Mouse (Mus musculus): Measurements from ENCODE around the gene Enho. TPM values are rescaled to one million over a fixed set of nuclear protein-coding genes. Genes with fewer than 3 reads are reported as not detected.

Enho gene
- polyA plus RNA-seq, 1 experiment from 2014 or later = 92.0 TPM

DNA sequence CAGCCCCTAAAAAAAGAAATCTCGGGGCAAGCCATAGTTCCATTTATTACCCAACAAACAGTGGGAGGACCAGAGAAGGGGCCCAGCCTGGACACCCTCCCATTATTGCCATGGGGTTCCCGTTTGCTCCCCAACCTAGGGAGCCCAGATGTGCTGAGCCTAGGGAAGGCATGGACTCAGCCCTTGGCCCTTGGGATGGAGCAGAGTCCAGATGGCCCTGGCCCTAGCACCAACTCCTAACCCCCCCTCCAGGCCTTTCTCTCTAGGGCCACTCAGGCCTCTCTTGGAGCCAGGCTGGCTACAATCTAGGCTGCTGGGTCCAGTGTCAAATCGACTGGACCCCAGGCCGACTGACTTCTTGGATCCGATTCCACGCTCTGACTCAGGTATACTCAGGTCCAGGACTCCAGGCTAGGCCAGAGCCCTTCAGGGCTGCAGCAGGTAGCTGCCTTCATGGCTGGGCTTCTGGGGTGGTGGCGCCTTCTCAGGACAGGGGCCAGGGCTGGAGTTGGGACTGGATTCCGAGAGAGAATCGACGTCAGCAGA lies 1.9 kb downstream of the Enho start:
- Histone ChIP-seq H3K4me1 (replicated peaks) (peaks cover 54% of the 10 kb centered on the region), H3K27ac (0 out of 2 replicates have a peak overlapping the region, but pooled peaks have one; percentile 94), H3K27me3 (no peaks in the 10 kb centered on the region), H3K4me3 (peak overlapping the region; percentile 75), H3K9ac (peak overlapping the region; percentile 96), H3K36me3 (peaks cover 6% of the 10 kb centered on the region), H3K4me2 (peak overlapping the region; percentile 85), H3K9me3 (no peaks in the 10 kb centered on the region)
- ATAC-seq (ENCODE audit: low FRiP score) = no peak
- WGBS = 82% methylated on average over 10 of the region's 10 CpGs

DNA sequence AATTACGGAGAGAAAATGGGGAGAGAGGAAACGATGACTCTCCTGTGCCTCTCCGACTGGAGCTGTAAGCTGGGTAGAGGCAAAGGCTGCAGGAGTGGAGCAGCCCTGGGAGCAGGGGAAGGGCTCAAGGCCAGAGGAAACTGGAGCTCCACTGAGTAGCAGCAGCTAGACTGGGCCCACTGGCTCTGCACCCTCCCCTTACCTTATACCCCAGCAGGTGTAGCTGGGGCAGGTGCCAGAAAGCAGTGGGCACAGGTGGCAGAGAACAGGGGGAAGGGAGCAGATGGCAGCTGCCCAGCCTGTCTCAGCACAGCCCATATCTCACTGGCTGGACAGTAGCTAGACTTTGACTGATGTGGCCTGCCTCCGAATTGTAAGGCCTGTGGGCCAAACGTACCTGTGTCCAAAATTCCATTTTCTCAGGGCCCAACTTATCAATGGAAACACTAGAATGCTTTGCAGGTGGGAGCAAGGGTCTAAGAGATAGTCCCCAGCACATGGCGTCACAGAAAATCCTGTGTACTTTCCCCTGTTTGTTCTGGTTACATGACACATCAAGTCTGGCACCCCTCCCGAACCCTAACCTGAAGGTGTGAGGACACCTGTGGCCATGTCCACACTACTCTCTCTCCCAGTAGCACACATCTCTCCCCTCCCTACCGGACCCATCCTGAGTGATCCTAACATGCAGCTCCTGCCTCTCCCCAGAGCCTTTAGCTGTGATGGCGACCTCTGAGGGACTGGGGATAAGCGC lies 3.1 kb downstream of the Enho start:
- WGBS = 79% methylated on average over 10 of the region's 10 CpGs
- Histone ChIP-seq H3K9ac (peak overlapping the region; percentile 96; the same call in 1 of the 2 replicates), H3K9me3 (no peaks in the 10 kb centered on the region), H3K4me1 (replicated peaks) (peaks cover 65% of the 10 kb centered on the region), H3K27me3 (no peaks in the 10 kb centered on the region), H3K36me3 (peaks cover 6% of the 10 kb centered on the region), H3K27ac (no peak overlapping the region), H3K4me2 (peak overlapping the region; percentile 85), H3K4me3 (no peak overlapping the region)
- ATAC-seq (ENCODE audit: low FRiP score) = no peak

DNA sequence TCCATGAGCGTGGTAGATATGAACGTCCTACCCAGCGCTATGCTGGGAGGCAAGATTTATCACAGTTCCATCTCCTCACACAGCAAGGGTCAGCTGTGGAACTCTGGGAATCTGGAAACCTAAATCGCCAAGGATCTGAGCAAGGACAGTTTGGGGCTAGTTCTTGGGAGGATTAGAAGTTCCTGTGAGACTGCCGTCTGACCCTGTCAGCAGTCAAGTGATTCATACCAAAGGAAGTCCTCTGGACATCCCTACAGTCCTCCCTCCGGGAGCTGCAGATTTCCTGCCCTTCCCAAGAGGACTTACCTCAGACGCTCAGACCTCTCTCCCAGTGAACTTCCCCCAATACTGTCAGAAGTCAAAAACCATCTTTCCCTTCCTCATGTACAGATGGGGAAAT lies 3.8 kb downstream of the Enho start:
- no peak overlapping the region for H3K4me2 ChIP-seq
- no peaks in the 10 kb centered on the region for H3K27me3 ChIP-seq
- no peaks in the 10 kb centered on the region for H3K9me3 ChIP-seq
- peaks cover 6% of the 10 kb centered on the region for H3K36me3 ChIP-seq
- 0 out of 2 replicates have a peak overlapping the region, but pooled peaks have one; percentile 96 for H3K9ac ChIP-seq
- H3K4me1 ChIP-seq (replicated peaks) = peaks cover 72% of the 10 kb centered on the region
- H3K27ac ChIP-seq = peak overlapping the region; percentile 53; the same call in 1 of the 2 replicates
- WGBS = 64% methylated on average over 7 of the region's 7 CpGs
- H3K4me3 ChIP-seq = no peak overlapping the region
- ATAC-seq (ENCODE audit: low FRiP score) = no peak

DNA sequence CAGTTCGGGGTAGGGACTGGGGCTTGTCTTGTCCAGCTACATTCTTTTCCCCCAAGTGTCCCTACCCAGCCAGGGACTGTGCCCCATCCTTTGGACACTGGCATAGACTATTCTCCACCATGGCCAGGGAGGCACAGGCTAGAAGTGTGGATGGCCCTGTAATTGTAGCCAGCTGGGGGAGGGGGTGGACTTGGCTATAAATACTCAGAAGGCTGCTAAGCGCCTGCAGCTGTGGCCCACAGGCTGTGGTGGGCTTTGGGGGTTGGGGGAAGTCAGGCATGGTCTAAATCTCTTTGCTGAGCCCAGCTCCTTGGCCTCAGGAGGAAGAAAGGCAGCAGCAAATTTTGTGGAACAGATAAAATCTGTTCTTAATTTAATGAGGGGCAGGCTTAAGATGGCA lies 4.2 kb downstream of the Enho start:
- H3K9me3 ChIP-seq = no peaks in the 10 kb centered on the region
- peaks cover 6% of the 10 kb centered on the region for H3K36me3 ChIP-seq
- H3K4me1 ChIP-seq (replicated peaks) = peaks cover 77% of the 10 kb centered on the region
- no peak overlapping the region for H3K4me3 ChIP-seq
- H3K9ac ChIP-seq = 0 out of 2 replicates have a peak overlapping the region, but pooled peaks have one; percentile 30
- ATAC-seq (ENCODE audit: low FRiP score) = no peak
- WGBS = 63% methylated on average over 2 of the region's 2 CpGs
- H3K27ac ChIP-seq = peak overlapping the region; percentile 53; the same call in 1 of the 2 replicates
- H3K27me3 ChIP-seq = no peaks in the 10 kb centered on the region
- H3K4me2 ChIP-seq = no peak overlapping the region

DNA sequence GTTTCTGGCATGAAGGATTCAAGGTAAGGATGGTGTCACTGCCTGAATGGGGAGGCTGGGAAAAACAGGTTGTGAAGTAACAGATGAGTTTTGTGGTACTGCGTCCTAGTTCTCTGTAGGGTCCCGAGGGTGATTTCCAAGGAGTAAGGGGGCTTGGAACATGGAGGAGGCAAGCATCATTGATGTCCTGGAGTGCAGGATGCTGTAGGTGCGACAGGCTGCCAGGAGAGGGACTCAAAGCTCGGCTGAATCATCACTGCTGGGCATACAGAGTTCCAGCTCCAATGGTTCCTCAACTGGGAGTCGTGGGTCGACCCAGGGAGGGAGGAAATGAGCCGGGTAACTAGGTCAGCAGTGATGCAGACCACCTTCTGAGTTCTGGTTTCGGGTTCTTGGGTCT lies 4.9 kb downstream of the Enho start:
- no peak overlapping the region for H3K4me3 ChIP-seq
- H3K4me2 ChIP-seq = no peak overlapping the region
- no peaks in the 10 kb centered on the region for H3K27me3 ChIP-seq
- H3K36me3 ChIP-seq = peaks cover 6% of the 10 kb centered on the region
- no peak overlapping the region for H3K9ac ChIP-seq
- 73% methylated on average over 8 of the region's 8 CpGs for WGBS
- no peaks in the 10 kb centered on the region for H3K9me3 ChIP-seq
- no peak for ATAC-seq (ENCODE audit: low FRiP score)
- no peak overlapping the region for H3K27ac ChIP-seq
- H3K4me1 ChIP-seq (replicated peaks) = peaks cover 80% of the 10 kb centered on the region

DNA sequence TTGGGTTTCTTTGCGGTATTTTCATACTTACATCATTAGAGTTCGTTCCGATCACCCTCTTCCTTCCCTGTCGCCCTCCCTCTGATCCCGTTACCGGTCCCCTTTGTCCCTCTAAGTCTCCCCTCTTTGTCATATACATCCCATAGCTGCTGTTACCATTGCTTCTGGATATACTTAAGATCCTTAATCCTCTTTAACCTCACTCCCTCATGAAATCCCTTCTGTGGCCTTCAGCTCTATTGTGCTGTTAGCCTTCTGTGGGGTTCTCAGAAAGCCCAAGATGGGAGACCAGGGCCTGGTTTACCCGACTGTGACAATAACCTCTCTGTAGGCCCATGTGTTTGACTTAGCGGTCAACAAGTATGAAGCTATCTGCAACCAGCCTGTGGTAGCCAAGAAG lies 5.5 kb downstream of the Enho start:
- no peak for ATAC-seq (ENCODE audit: low FRiP score)
- Histone ChIP-seq H3K27me3 (no peaks in the 10 kb centered on the region), H3K27ac (no peak overlapping the region), H3K9ac (no peak overlapping the region), H3K4me2 (no peak overlapping the region), H3K36me3 (peaks cover 6% of the 10 kb centered on the region), H3K4me3 (no peak overlapping the region), H3K4me1 (replicated peaks) (peaks cover 85% of the 10 kb centered on the region), H3K9me3 (no peaks in the 10 kb centered on the region)
- WGBS = 90% methylated on average over 8 of the region's 8 CpGs

DNA sequence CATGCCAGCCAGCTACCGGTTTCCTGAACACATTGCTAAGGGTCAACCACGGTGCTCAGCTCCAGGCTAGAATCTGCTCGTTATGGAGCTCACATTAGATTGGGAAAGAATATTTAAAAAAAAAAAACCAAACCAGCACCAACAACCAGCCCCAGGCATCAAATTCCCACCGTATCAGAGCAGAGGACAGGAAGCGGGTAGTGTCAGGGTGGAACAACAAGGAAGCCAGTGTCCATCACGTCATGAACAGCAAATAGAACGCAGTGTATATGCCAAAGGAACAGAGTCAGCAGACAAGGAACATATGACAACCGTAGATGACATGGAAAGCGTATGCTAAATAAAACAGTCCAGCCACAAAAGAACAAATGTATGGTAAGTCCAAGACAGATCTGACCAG lies 7.1 kb downstream of the Enho start:
- 77% methylated on average over 9 of the region's 9 CpGs for WGBS
- Histone ChIP-seq H3K9me3 (no peaks in the 10 kb centered on the region), H3K4me1 (replicated peaks) (peaks cover 86% of the 10 kb centered on the region), H3K4me2 (no peak overlapping the region), H3K4me3 (no peak overlapping the region), H3K27ac (no peak overlapping the region), H3K27me3 (no peaks in the 10 kb centered on the region), H3K9ac (no peak overlapping the region), H3K36me3 (0 out of 2 replicates have a peak, but pooled peaks cover under 1% of the 10 kb centered on the region)
- ATAC-seq (ENCODE audit: low FRiP score) = no peak

DNA sequence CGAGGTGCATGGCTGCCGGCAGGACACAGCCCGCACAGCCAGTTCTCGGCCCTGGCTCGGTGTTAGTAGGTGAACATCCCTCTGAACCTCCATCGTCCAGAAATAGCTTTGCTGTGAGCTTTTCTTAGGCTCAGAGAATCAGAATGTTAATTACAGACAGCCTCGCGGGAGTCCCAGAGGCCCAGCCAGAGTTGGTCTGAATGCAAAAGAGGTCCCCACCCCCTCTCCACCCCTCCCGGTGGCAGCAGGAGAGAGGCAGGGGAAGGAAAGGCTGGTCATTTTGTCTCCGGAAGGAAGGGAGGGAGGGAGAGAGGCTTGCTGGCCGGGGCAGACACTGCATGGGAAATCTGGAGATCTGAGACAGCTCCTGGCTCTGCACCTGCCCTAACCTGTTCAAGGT lies 8.7 kb downstream of the Enho start:
- peak; percentile 53 for ATAC-seq (ENCODE audit: low FRiP score)
- 2% methylated on average over 11 of the region's 11 CpGs for WGBS
- H3K4me3 ChIP-seq = no peak overlapping the region

DNA sequence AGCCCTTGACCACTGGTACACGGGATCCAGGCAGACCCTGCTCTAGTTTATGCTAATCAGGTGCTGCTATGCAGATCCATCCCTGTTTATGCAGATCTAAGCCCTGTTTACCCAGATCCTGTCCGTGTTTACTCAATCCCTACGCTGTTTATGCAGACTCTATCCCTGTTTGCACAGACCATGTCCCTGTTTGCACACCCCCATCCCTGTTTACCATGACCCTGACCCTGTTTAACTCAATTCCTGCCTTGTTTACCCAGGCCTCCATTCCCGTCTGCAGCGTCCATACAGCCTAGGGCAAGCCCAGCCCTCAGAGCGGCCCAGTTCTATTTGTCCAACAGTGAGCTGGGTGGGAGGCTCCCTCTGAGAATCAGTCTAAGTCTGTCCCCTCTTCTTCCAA lies 9.9 kb downstream of the Enho start:
- no peak for ATAC-seq (ENCODE audit: low FRiP score)

More for the DNA sequence above, 8.7 kb downstream of the Enho start:
- Histone ChIP-seq H3K36me3 (no peaks in the 10 kb centered on the region), H3K4me2 (peak overlapping the region; percentile 30), H3K9me3 (no peaks in the 10 kb centered on the region), H3K27me3 (no peaks in the 10 kb centered on the region), H3K4me1 (replicated peaks) (peaks cover 79% of the 10 kb centered on the region), H3K27ac (peak overlapping the region; percentile 81), H3K9ac (peak overlapping the region; percentile 36)

DNA sequence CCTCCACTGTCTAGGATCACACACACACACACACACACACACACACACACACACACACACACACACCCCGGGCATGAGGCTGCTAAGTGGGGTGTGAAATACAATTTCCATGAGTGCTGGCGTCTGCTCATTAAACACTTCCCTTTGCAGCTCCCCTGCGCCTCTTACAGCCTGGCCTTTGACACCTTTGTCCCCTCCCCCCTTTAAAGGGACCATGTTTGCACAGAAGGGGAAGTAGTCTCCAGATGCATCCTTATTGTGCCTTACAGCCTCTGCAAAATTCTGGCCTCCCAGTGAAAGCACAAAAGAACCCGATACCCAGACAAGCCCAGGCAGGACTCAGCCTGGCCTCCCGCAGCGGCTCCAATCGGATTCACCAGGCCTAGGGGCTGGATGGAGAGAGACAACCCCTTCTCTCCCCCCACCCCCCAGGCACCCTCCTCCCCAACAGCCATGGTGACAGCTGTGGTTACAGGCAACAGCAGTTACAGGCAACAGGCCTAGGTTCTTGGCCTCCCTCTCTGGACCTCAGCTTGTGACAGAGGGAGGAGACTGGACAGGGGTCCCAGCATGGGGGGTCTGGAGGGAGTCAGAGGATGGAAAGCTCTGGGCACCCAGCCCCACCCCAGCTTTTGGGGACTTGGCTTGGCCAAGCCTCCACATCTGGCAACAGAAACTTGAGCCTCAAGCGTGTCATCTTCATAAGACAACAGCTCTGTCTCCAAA lies 11.8 kb downstream of the Enho start:
- ATAC-seq (ENCODE audit: low FRiP score) = peak; percentile 25; the same call in 1 of the 2 replicates
- peaks cover 64% of the 10 kb centered on the region for H3K4me1 ChIP-seq (replicated peaks)
- no peaks in the 10 kb centered on the region for H3K36me3 ChIP-seq
- peak overlapping the region; percentile 6; the same call in 1 of the 2 replicates for H3K4me2 ChIP-seq
- no peaks in the 10 kb centered on the region for H3K9me3 ChIP-seq
- peak overlapping the region; percentile 87 for H3K27ac ChIP-seq
- peak overlapping the region; percentile 55; the same call in 1 of the 2 replicates for H3K9ac ChIP-seq
- H3K4me3 ChIP-seq = no peak overlapping the region
- WGBS = 5% methylated on average over 8 of the region's 8 CpGs
- no peaks in the 10 kb centered on the region for H3K27me3 ChIP-seq

More for the DNA sequence above, 9.9 kb downstream of the Enho start:
- Histone ChIP-seq H3K9ac (no peak overlapping the region), H3K36me3 (no peaks in the 10 kb centered on the region), H3K4me1 (replicated peaks) (peaks cover 70% of the 10 kb centered on the region), H3K27ac (peak overlapping the region; percentile 81; the same call in 1 of the 2 replicates), H3K4me2 (no peak overlapping the region), H3K9me3 (no peaks in the 10 kb centered on the region), H3K4me3 (no peak overlapping the region), H3K27me3 (no peaks in the 10 kb centered on the region)
- 24% methylated on average over 6 of the region's 6 CpGs for WGBS

DNA sequence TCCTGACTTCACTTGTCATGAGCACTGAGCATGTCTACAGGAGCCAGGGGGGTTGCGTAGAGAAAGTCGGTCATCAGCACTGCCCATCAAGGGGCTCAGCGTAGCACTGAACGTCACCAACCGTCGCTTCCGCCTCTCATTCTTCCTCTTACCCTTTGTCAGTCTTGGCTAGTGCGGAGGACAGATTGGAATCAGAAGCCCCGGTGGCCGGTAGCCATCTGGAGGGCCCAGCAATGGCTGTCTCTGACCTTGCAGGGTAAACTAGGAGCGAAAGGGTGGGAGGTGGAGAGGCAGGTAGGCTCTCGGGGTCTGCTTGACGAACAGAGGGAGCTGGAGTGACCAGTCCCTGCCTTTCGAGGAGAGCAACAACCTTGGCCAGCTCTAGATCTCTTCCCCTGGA lies 18.1 kb downstream of the Enho start:
- ATAC-seq (ENCODE audit: low FRiP score) = no peak
- no peak overlapping the region for H3K4me3 ChIP-seq
- no peak overlapping the region for H3K9ac ChIP-seq
- no peaks in the 10 kb centered on the region for H3K27me3 ChIP-seq
- no peaks in the 10 kb centered on the region for H3K36me3 ChIP-seq
- H3K4me1 ChIP-seq (replicated peaks) = peaks cover 30% of the 10 kb centered on the region
- no peak overlapping the region for H3K27ac ChIP-seq
- H3K9me3 ChIP-seq = no peaks in the 10 kb centered on the region
- WGBS = 85% methylated on average over 14 of the region's 14 CpGs
- no peak overlapping the region for H3K4me2 ChIP-seq

All from hindbrain, embryonic 13.5 days (tissue).